ENCODE assay signal across 8 mouse cellular contexts in the genomic region with DNA sequence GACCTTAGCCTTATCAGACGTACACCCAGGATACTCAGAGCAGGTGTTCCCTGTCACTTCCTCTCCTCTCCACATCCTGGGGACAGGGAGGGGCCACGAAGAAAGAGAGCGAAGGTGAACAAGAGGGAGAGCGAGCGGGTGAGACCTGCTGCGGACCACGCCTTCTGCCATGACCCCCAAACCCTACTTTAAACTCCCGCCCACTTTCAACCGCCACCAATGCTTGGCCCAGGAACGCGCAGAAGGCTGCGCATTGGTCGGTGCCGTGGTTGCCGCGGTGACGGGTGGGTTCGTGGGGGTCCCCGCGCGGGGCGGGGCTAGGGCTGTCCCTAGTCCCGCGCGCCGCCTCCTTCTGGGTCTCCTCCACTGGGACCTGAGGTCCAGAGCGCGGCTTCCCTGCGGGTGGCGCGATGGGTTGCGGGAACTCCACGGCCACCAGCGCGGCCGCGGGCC. TPM values are rescaled to one million over a fixed set of nuclear protein-coding genes. Genes with fewer than 3 reads are reported as not detected.
A peak's percentile ranks its signal among the peaks of the same experiment; 100 is the strongest.
DNase-seq lines count a peak whose midpoint lies in the region; ATAC-seq and TF ChIP-seq lines count a peak whose summit lies in the region.

A gene (plus strand): TSS at position 287 of the 453 bp plus-strand sequence.

- H3K36me3 ChIP-seq in intestine, embryonic 15.5 days: no peaks in the 10 kb centered on the region

- peak within 1 kb of the TSS; percentile 90 for H3K4me2 ChIP-seq in intestine, embryonic 15.5 days (replicated peaks)

- intact Hi-C loops in left cerebral cortex, postnatal 4 days (cut with DNase I): no loop called here

- DNase-seq in layer of hippocampus, adult 11-12 months (ENCODE audit: low spot score): peak; percentile 63
- no peak for DNase-seq in layer of hippocampus, adult 9-10 months (ENCODE audit: low spot score)
- DNase-seq in gastrocnemius, postnatal 4 days (ENCODE audit: low spot score in 2 of 2): peak; percentile 45 to 66
- peak; percentile 90 for DNase-seq in left cerebral cortex, postnatal 4 days
- DNase-seq in mesoderm, embryonic 11.5 days (ENCODE audit: low read depth, low spot score): peak; percentile 91
- peak; percentile 50 to 54 for DNase-seq in right cerebral cortex, postnatal 36 days (ENCODE audit: low spot score in 2 of 2)

- under 1% methylated on average over 35 of the region's 37 CpGs for WGBS in intestine, embryonic 15.5 days

- H3K9me3 ChIP-seq in intestine, embryonic 15.5 days: no peaks in the 10 kb centered on the region

- H3K4me1 ChIP-seq in cortical plate, adult 2 months (ENCODE audit: control insufficient read depth, insufficient read depth, low read length): no peaks in the 10 kb centered on the region
- H3K4me1 ChIP-seq in intestine, embryonic 15.5 days (replicated peaks): 0 out of 2 replicates have a peak, but pooled peaks cover 9% of the 10 kb centered on the region

- H3K27ac ChIP-seq in cortical plate, adult 2 months (ENCODE audit: insufficient read depth, low read length): no peak within 1 kb of the TSS
- no peak within 1 kb of the TSS for H3K27ac ChIP-seq in intestine, embryonic 15.5 days

- ATAC-seq in intestine, embryonic 15.5 days: peak; percentile 97

- peak within 1 kb of the TSS; percentile 53 for H3K4me3 ChIP-seq in cortical plate, adult 2 months (ENCODE audit: insufficient read depth, low read length)
- H3K4me3 ChIP-seq in intestine, embryonic 15.5 days (replicated peaks): peak within 1 kb of the TSS; percentile 70

- no peak for TF ChIP-seq CTCF in cortical plate, adult 2 months (IDR thresholded peaks at IDR 0.05; ENCODE audit: extremely low read depth, insufficient read depth, low read length)

- peak within 1 kb of the TSS; percentile 58 for H3K9ac ChIP-seq in intestine, embryonic 15.5 days

- H3K27me3 ChIP-seq in intestine, embryonic 15.5 days (replicated peaks): no peaks in the 10 kb centered on the region

- no peak for TF ChIP-seq POLR2A in cortical plate, adult 2 months (IDR thresholded peaks at IDR 0.05; ENCODE audit: extremely low read depth, insufficient read depth, low read length)

RNA-seq across cellular contexts. Expression of the gene that starts here (rescaled TPM):
- polyA plus RNA-seq in cortical plate, adult 2 months (2012; rRNA removed): 24.6 and 28.7 TPM in 2 replicates
- 10 to 100 TPM in 1 of 2 experiments, 1 to 10 TPM in 1; 7.3 to 10.2 TPM for total RNA-seq in gastrocnemius, postnatal 4 days (2021)
- polyA plus RNA-seq in intestine, embryonic 15.5 days (2015; fragmentation: Nextera tagmentation; extraction: Ambion mirVana): 19.0 and 21.6 TPM in 2 replicates
- total RNA-seq in left cerebral cortex, postnatal 4 days (2021): 10 to 100 TPM; 46.9 to 52.0 TPM

Comparison
In these comparisons a context has a peak if more than half of its experiments do, and no peak if none do; other contexts are left out.
1. RNA of the gene that starts here (total RNA-seq): 46.9 to 52.0 TPM in left cerebral cortex, postnatal 4 days; 7.3 to 10.2 TPM in gastrocnemius, postnatal 4 days; every median in the first group is over 4 times any median in the second.